Mouse (Mus musculus) ES-E14 (cell line): ENCODE data around the gene G6pdx. TPM values are rescaled to one million over a fixed set of nuclear protein-coding genes. Genes with fewer than 3 reads are reported as not detected.

Experiments used
- DNase-seq: peaks from one replicate; pipeline ENCODE4 v3.0.0-alpha.2; 2013; ENCODE audit warnings: low read depth, low spot score
- H3K27ac ChIP-seq: 2 replicates; pipeline ENCODE4 v1.5.1; 2012; ENCODE audit warnings: low read depth, mild to moderate bottlenecking, low read length, moderate library complexity, mixed read lengths; ENCODE audit not compliant: poor library complexity, insufficient read depth, severe bottlenecking
- H3K36me3 ChIP-seq: 2 replicates; pipeline ENCODE4 v1.6.1; 2012; ENCODE audit warnings: mild to moderate bottlenecking, low read length, moderate library complexity, mixed read lengths; ENCODE audit not compliant: control insufficient read depth, poor library complexity, insufficient read depth, severe bottlenecking
- H3K4me1 ChIP-seq, 2 experiments: fragments of 150-350 bp in 1 of 2; sonication (generic) in 1 of 2; 2 replicates each; pipeline ENCODE4 v1.6.1; 2012; ENCODE audit warnings: low read length in 2 of 2, mild to moderate bottlenecking in 1 of 2, mixed read lengths in 1 of 2; ENCODE audit not compliant: control insufficient read depth in 2 of 2, insufficient read depth in 2 of 2, poor library complexity in 1 of 2
- H3K4me3 ChIP-seq, 2 experiments: fragments of 150-350 bp in 1 of 2; sonication (generic) in 1 of 2; 2 replicates each; pipeline ENCODE4 v1.5.1; 2012; ENCODE audit warnings: low read length in 2 of 2, low read depth in 1 of 2, mild to moderate bottlenecking in 1 of 2, mixed read lengths in 1 of 2; ENCODE audit not compliant: insufficient read depth in 1 of 2, poor library complexity in 1 of 2, severe bottlenecking in 1 of 2
- H3K9ac ChIP-seq: 2 replicates; pipeline ENCODE4 v1.6.1; 2012; ENCODE audit warnings: low read depth, mild to moderate bottlenecking, low read length, mixed read lengths; ENCODE audit not compliant: poor library complexity, insufficient read depth, severe bottlenecking
- H3K9me3 ChIP-seq: fragments of 150-350 bp; sonication (generic); 2 replicates; pipeline ENCODE4 v1.6.1; 2012; ENCODE audit warnings: low read depth, mild to moderate bottlenecking, low read length; ENCODE audit not compliant: control insufficient read depth, insufficient read depth
- CHD2 ChIP-seq: IDR thresholded peaks from 2 replicates; pipeline ENCODE4 v1.6.1; 2014; ENCODE audit warnings: mild to moderate bottlenecking, low read depth, low read length, inconsistent platforms
- HCFC1 ChIP-seq: IDR thresholded peaks from 2 replicates; pipeline ENCODE4 v1.6.1; 2012; ENCODE audit warnings: low read length, inconsistent platforms, borderline replicate concordance; ENCODE audit not compliant: insufficient read depth
- MAFK ChIP-seq: IDR thresholded peaks from 2 replicates; pipeline ENCODE4 v1.6.1; 2014; ENCODE audit warnings: mild to moderate bottlenecking, low read depth, low read length, inconsistent platforms; ENCODE audit not compliant: insufficient read depth
- ZC3H11A ChIP-seq: IDR thresholded peaks from 2 replicates; pipeline ENCODE4 v1.6.1; 2012; ENCODE audit warnings: low read depth, mild to moderate bottlenecking, inconsistent platforms, low read length, borderline replicate concordance
- ZNF384 ChIP-seq: IDR thresholded peaks from 2 replicates; pipeline ENCODE4 v1.6.1; 2012; ENCODE audit warnings: low read depth, low read length, inconsistent platforms
- in situ Hi-C, 2 experiments: fragments of 600-800 bp; cut with MboI; formaldehyde crosslinking; loops; one replicate each; pipeline ENCODE4 v1.15.1; 2025; ENCODE audit warnings: low sequenced_read_pairs in 2 of 2, inconsistent platforms in 1 of 2; ENCODE audit not compliant: unreplicated experiment in 2 of 2
- total RNA-seq: library from RNA; depleted of rRNA; stranded (reverse); fragments of 300-350 nt; gene quantifications from 2 replicates; pipeline ENCODE4 v1.2.3, GENCODE M21; 2012; rRNA removed

The G6pdx gene
- 30.1 and 30.3 TPM in 2 replicates for total RNA-seq

- TF ChIP-seq ZNF384 (no peak), MAFK (no peak), HCFC1 (0 out of 2 replicates have a peak, but pooled peaks have one; percentile 4), ZC3H11A (no peak)
- H3K4me1 ChIP-seq, result no peaks in the 10 kb centered on the region
- peak within 1 kb of the TSS; percentile 61; the same call in 1 of the 2 replicates for H3K27ac ChIP-seq
- DNase-seq, result peak; percentile 66
- H3K4me3 ChIP-seq, result peak within 1 kb of the TSS; percentile 82 to 87
- H3K9me3 ChIP-seq, result no peaks in the 10 kb centered on the region
- in situ Hi-C loops, result no loop called here
- H3K36me3 ChIP-seq, result 0 out of 2 replicates have a peak, but pooled peaks cover 6% of the 10 kb centered on the region
- peak within 1 kb of the TSS; percentile 91 for H3K9ac ChIP-seq
Measured at GRCm38 (mm10) chrX:74428826-74429276, at the start of gene G6pdx. Gene G6pdx (minus strand): TSS chrX:74429194.

- Histone ChIP-seq H3K36me3 (peaks cover 2% of the 10 kb centered on the region), H3K4me1 (no peaks in the 10 kb centered on the region), H3K27ac (no peak overlapping the region), H3K9ac (no peak overlapping the region), H3K9me3 (no peaks in the 10 kb centered on the region), H3K4me3 (no peak overlapping the region)
- TF ChIP-seq ZC3H11A (peak; percentile 33; the same call in 1 of the 2 replicates), CHD2 (no peak)
- DNase-seq, result no peak
- in situ Hi-C loops, result no loop called here
Measured at GRCm38 (mm10) chrX:74452773-74453172, 23.8 kb upstream of the G6pdx start.

- Histone ChIP-seq H3K9me3 (no peaks in the 10 kb centered on the region), H3K4me3 (no peak overlapping the region), H3K9ac (no peak overlapping the region), H3K27ac (no peak overlapping the region), H3K36me3 (peaks cover 3% of the 10 kb centered on the region), H3K4me1 (no peaks in the 10 kb centered on the region)
- TF ChIP-seq HCFC1, result no peak
- no peak for TF ChIP-seq MAFK
- TF ChIP-seq ZC3H11A, result no peak
- no peak for TF ChIP-seq CHD2
- TF ChIP-seq ZNF384, result no peak
- in situ Hi-C loops, result no loop called here
- DNase-seq, result no peak
Measured at GRCm38 (mm10) chrX:74451157-74451912, 22.3 kb upstream of the G6pdx start.

- H3K4me1 ChIP-seq, result no peaks in the 10 kb centered on the region
- H3K9ac ChIP-seq, result peak overlapping the region; percentile 91
- in situ Hi-C loops, result no loop called here
- 0 out of 2 replicates have a peak, but pooled peaks cover 6% of the 10 kb centered on the region for H3K36me3 ChIP-seq
- DNase-seq, result peak; percentile 52
- TF ChIP-seq HCFC1, result no peak
- TF ChIP-seq CHD2, result no peak
- no peak for TF ChIP-seq MAFK
- TF ChIP-seq ZNF384, result no peak
- no peak for TF ChIP-seq ZC3H11A
- no peaks in the 10 kb centered on the region for H3K9me3 ChIP-seq
- peak overlapping the region; percentile 82 to 87 for H3K4me3 ChIP-seq
- peak overlapping the region; percentile 61; the same call in 1 of the 2 replicates for H3K27ac ChIP-seq
Measured at GRCm38 (mm10) chrX:74429290-74429821, 362 bp upstream of the G6pdx start.
